Mouse (Mus musculus) cortical plate, adult 2 months (tissue): ENCODE measurements around the gene Lmna. TPM values are rescaled to one million over a fixed set of nuclear protein-coding genes. Genes with fewer than 3 reads are reported as not detected.

Experiments
- H3K27ac ChIP-seq: fragments of 200-500 bp; 2 replicates; pipeline ENCODE4 v1.5.1; 2012; ENCODE audit warnings: low read length, control low read depth, inconsistent platforms; ENCODE audit not compliant: insufficient read depth
- H3K4me1 ChIP-seq: fragments of 200-500 bp; 2 replicates; pipeline ENCODE4 v1.6.1; 2011; ENCODE audit warnings: low read length; ENCODE audit not compliant: control insufficient read depth, insufficient read depth
- H3K4me3 ChIP-seq: fragments of 200-500 bp; 2 replicates; pipeline ENCODE4 v1.5.1; 2011; ENCODE audit warnings: mild to moderate bottlenecking, low read length, control low read depth; ENCODE audit not compliant: insufficient read depth
- CTCF ChIP-seq: fragments of 200-500 bp; IDR thresholded peaks from 2 replicates; pipeline ENCODE4 v1.5.1; 2011; ENCODE audit warnings: mild to moderate bottlenecking, control low read depth, low read length; ENCODE audit not compliant: insufficient read depth; ENCODE audit errors: extremely low read depth
- POLR2A ChIP-seq: fragments of 200-500 bp; IDR thresholded peaks from 2 replicates; pipeline ENCODE4 v1.6.1; 2011; ENCODE audit warnings: mild to moderate bottlenecking, low read length, control low read depth; ENCODE audit not compliant: insufficient read depth; ENCODE audit errors: extremely low read depth
- polyA plus RNA-seq: library from polyadenylated mRNA; depleted of rRNA; stranded (reverse); fragments of >200 nt; gene quantifications from 2 replicates; pipeline ENCODE4 v1.2.3, GENCODE M21; 2012; rRNA removed

Lmna gene
- polyA plus RNA-seq, 1 experiment: 64.7 TPM

- no peak overlapping the region for H3K27ac ChIP-seq
- peaks cover 11% of the 10 kb centered on the region for H3K4me1 ChIP-seq
- no peak overlapping the region for H3K4me3 ChIP-seq
- TF ChIP-seq CTCF (no peak), POLR2A (no peak)
Measured at GRCm38 (mm10) chr3:88439582-88439981, 70.2 kb downstream of the Lmna start.

DNA sequence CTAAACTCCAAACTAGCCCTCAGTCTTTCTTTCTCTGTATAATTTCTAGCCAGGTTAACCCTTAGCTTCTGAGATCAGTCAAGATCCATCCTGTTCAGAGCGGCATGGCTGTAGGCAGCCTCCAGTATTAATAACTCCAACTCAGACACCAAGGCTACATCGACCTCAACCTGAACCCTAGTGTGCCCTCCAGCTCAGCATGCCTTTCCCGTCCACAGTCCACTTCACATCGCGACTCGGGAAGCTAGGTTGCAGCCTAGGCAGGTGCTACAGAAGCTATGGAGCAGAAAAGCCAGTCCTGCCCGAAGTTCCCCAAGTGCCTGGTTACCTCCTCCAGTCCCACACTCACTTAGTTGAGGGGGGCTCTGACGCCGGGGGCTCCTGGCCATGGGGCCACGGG is 72.3 kb downstream of the Lmna start:
- Histone ChIP-seq H3K4me3 (no peak overlapping the region), H3K27ac (no peak overlapping the region)
- TF ChIP-seq CTCF (no peak), POLR2A (no peak)

DNA sequence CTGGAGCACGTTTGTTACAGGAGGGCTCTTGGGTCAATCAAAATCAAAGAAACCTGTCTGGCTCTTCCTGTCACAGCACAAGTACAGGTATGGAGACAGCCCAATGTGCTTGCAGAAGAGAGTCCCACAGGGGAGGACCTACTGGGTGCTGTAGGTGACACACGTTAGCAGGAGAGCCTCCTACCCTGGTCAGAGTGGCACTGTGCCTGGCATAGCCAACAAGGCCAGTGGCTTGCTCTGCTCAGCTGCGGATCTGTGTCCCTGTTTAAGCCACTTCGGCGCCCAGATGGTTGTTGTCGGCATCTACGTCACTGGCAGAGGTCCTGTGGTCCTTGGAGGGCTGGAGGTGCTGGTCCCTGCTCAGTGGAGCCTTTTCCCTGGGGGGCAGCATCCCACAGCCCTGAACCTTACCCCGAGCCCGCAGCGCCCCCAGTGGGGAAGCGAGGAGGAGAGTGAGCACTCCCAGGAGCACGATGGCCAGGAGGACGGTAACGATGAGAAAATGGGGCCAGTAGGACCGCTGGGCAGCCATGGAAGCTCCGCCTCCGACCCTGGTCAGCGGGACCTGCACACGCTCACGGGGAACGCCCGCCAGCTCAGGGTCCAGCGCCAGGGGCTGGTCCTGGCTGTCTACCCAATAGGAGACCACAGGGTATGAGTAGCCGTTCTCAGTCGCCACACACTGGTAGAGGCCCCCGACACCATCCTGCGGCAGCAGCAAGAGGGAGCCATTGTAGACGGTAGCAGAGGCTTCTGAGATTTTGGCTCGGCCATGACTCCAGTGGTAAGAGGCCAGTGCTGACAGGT is 73.2 kb downstream of the Lmna start:
- TF ChIP-seq CTCF: 0 out of 2 replicates have a peak, but pooled peaks have one; percentile 28
- TF ChIP-seq POLR2A: no peak
- Histone ChIP-seq H3K27ac (peak overlapping the region; percentile 14), H3K4me1 (peaks cover 10% of the 10 kb centered on the region), H3K4me3 (no peak overlapping the region)

More for the DNA sequence above, 72.3 kb downstream of the Lmna start:
- H3K4me1 ChIP-seq: peaks cover 10% of the 10 kb centered on the region

DNA sequence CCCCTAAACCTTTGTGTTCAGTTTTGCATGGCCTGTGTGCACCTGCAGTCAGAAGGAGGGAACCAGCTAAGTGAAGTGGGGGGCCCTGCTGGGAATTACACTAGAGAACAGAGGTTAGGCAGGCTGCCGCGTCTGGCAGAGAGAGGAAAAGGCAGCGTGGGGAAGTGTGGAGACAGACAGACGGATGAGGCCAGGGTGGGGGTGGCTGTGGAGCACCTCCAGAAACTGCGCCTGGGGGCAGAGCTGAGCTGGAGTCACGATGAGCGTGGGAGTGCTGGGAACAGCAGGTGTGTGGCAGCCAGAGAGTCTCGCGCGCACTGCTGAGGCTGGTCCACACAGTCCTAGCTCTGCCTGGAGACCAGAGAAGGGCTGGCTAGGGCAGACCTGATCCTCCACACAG is 74.2 kb downstream of the Lmna start:
- TF ChIP-seq POLR2A: no peak
- no peak for TF ChIP-seq CTCF
- Histone ChIP-seq H3K27ac (no peak overlapping the region), H3K4me3 (no peak overlapping the region)

More for the DNA sequence above, 74.2 kb downstream of the Lmna start:
- peaks cover 8% of the 10 kb centered on the region; the same call in 1 of the 2 replicates for H3K4me1 ChIP-seq

Other genes with a start within 250 kb of the Lmna start
- 0.08 TPM in 1 of 2 replicates, not detected in the other for gene Gm38392, start 222.7 kb downstream of the Lmna start, polyA plus RNA-seq
- 3.3 and 5.0 TPM in 2 replicates for gene Tsacc, start 213.0 kb downstream of the Lmna start, polyA plus RNA-seq
- 151 and 165 TPM in 2 replicates for gene Cct3, start 212.8 kb downstream of the Lmna start, polyA plus RNA-seq
- gene Glmp, start 184.9 kb downstream of the Lmna start, polyA plus RNA-seq: 90.9 and 97.3 TPM in 2 replicates
- 0.83 and 0.86 TPM in 2 replicates for gene Tmem79, start 173.8 kb downstream of the Lmna start, polyA plus RNA-seq
- gene Smg5, start 173.7 kb downstream of the Lmna start, polyA plus RNA-seq: 84.4 and 91.5 TPM in 2 replicates
- gene Paqr6, start 145.4 kb downstream of the Lmna start, polyA plus RNA-seq: 15.3 and 15.6 TPM in 2 replicates
- gene Bglap3, start 137.2 kb downstream of the Lmna start, polyA plus RNA-seq: 14.7 and 17.5 TPM in 2 replicates
- gene Bglap2, start 131.3 kb downstream of the Lmna start, polyA plus RNA-seq: 0.44 TPM in 1 of 2 replicates, not detected in the other
- not detected in 2 replicates for gene Bglap, start 125.5 kb downstream of the Lmna start, polyA plus RNA-seq
- gene Pmf1, start 99.6 kb downstream of the Lmna start, polyA plus RNA-seq: 10.5 and 11.1 TPM in 2 replicates
- 76.3 and 76.4 TPM in 2 replicates for gene Slc25a44, start 84.8 kb downstream of the Lmna start, polyA plus RNA-seq
- gene Sema4a, start 48.8 kb downstream of the Lmna start, polyA plus RNA-seq: 68.9 and 71.6 TPM in 2 replicates
- gene Mex3a, start 22.4 kb upstream of the Lmna start, polyA plus RNA-seq: 1.5 TPM in 2 replicates
- 0.13 and 0.36 TPM in 2 replicates for gene Rab25, start 38.3 kb upstream of the Lmna start, polyA plus RNA-seq
- 126 and 133 TPM in 2 replicates for gene Lamtor2, start 43.1 kb upstream of the Lmna start, polyA plus RNA-seq
- 103 and 110 TPM in 2 replicates for gene Ubqln4, start 43.8 kb upstream of the Lmna start, polyA plus RNA-seq
- 120 and 126 TPM in 2 replicates for gene Ssr2, start 65.9 kb upstream of the Lmna start, polyA plus RNA-seq
- gene Arhgef2, start 96.0 kb upstream of the Lmna start, polyA plus RNA-seq: 220 and 224 TPM in 2 replicates
- gene Rxfp4, start 143.2 kb upstream of the Lmna start, polyA plus RNA-seq: not detected in 2 replicates
- 70.5 and 75.6 TPM in 2 replicates for gene Khdc4, start 175.8 kb upstream of the Lmna start, polyA plus RNA-seq
- gene Rit1, start 206.9 kb upstream of the Lmna start, polyA plus RNA-seq: 58.7 and 63.6 TPM in 2 replicates